Mouse (Mus musculus) CH12.LX (cell line): ENCODE data around the gene Atxn10.

Experiments used
- CTCF ChIP-seq, 2 experiments: IDR thresholded peaks in 1 of 2; conservative IDR thresholded peaks in 1 of 2; 2 replicates each; pipeline ENCODE4 v1.5.1; 2011 to 2012; ENCODE audit warnings: low read depth in 2 of 2, low read length in 2 of 2, improper control_type of control experiment in 1 of 2, inconsistent platforms in 1 of 2, mild to moderate bottlenecking in 1 of 2, moderate library complexity in 1 of 2
- ELF1 ChIP-seq: IDR thresholded peaks from 2 replicates; pipeline ENCODE4 v1.6.1; 2014; ENCODE audit warnings: low read depth, mild to moderate bottlenecking, inconsistent platforms, low read length, improper control_type of control experiment
- EP300 ChIP-seq: IDR thresholded peaks from 2 replicates; pipeline ENCODE4 v1.6.1; 2011; ENCODE audit warnings: low read length, improper control_type of control experiment
- JUN ChIP-seq: IDR thresholded peaks from 2 replicates; pipeline ENCODE4 v1.6.1; 2011; ENCODE audit warnings: low read depth, mild to moderate bottlenecking, low read length, improper control_type of control experiment, moderate library complexity; ENCODE audit not compliant: insufficient read depth
- MAFK ChIP-seq: IDR thresholded peaks from 2 replicates; pipeline ENCODE4 v1.6.1; 2011; ENCODE audit warnings: low read length, improper control_type of control experiment; ENCODE audit not compliant: insufficient replicate concordance
- MAX ChIP-seq: IDR thresholded peaks from 2 replicates; pipeline ENCODE4 v1.6.1; 2011; ENCODE audit warnings: low read length, improper control_type of control experiment
- MYC ChIP-seq: IDR thresholded peaks from 2 replicates; pipeline ENCODE4 v1.6.1; 2011; ENCODE audit warnings: low read depth, mild to moderate bottlenecking, improper control_type of control experiment, low read length
- NELFE ChIP-seq: IDR thresholded peaks from 2 replicates; pipeline ENCODE4 v1.6.1; 2011; ENCODE audit warnings: low read depth, low read length, improper control_type of control experiment
- PAX5 ChIP-seq: IDR thresholded peaks from 2 replicates; pipeline ENCODE4 v1.6.1; 2012; ENCODE audit warnings: low read length, inconsistent platforms, mixed read lengths
- POLR2A ChIP-seq: IDR thresholded peaks from 2 replicates; pipeline ENCODE4 v1.6.1; 2011; ENCODE audit warnings: low read depth, mild to moderate bottlenecking, improper control_type of control experiment, low read length
- POLR2AphosphoS2 ChIP-seq: IDR thresholded peaks from 2 replicates; pipeline ENCODE4 v1.6.1; 2011; ENCODE audit warnings: low read depth, low read length, improper control_type of control experiment
- UBTF ChIP-seq: IDR thresholded peaks from 2 replicates; pipeline ENCODE4 v1.6.1; 2012; ENCODE audit warnings: low read depth, mild to moderate bottlenecking, inconsistent platforms, low read length, improper control_type of control experiment, moderate library complexity
- USF2 ChIP-seq: conservative IDR thresholded peaks from 2 replicates; pipeline ENCODE4 v1.6.1; 2011; ENCODE audit warnings: low read depth, low read length, improper control_type of control experiment
- ZC3H11A ChIP-seq: IDR thresholded peaks from 2 replicates; pipeline ENCODE4 v1.6.1; 2012; ENCODE audit warnings: low read depth, mild to moderate bottlenecking, inconsistent platforms, low read length, improper control_type of control experiment

DNA sequence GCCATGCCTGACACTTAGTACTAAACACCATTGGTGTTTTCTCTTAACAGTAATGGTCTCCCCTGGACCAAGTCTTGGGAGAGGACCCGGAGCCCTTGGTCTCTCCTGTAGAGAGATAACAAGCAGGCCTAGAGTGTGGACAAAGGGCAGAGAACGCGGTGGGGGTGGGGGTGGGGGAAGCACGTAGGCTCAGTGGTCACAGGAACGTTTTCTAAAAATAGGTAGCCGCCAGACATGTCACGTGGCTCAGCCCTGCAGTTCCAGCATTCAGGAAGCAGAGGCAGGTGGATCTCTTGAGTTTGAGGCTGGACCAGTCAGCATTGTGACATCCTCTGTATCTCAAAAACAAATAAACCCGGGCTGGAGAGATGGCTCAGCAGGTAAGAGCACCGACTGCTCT is 1.2 kb downstream of the Atxn10 start:
- TF ChIP-seq MAFK, result no peak
- TF ChIP-seq ELF1, result no peak
- TF ChIP-seq ZC3H11A, result no peak
- no peak for TF ChIP-seq CTCF (conservative IDR thresholded peaks at IDR 0.05 in 1 of 2, IDR thresholded peaks at IDR 0.05 in 1 of 2; ENCODE audit: low read depth in 2 of 2, low read length in 2 of 2)
- TF ChIP-seq EP300, result no peak
- no peak for TF ChIP-seq PAX5
- peak; percentile 32 for TF ChIP-seq USF2
- TF ChIP-seq JUN, result no peak
- no peak for TF ChIP-seq NELFE
- TF ChIP-seq UBTF, result no peak
- no peak for TF ChIP-seq POLR2A
- TF ChIP-seq POLR2AphosphoS2, result no peak
- TF ChIP-seq MAX, result peak; percentile 26; the same call in 1 of the 2 replicates
- TF ChIP-seq MYC, result no peak
